22 mouse cellular contexts compared by ENCODE assay signal in genomic region chr10:128882067-128882466, GRCm38 (mm10). TPM values are rescaled to one million over a fixed set of nuclear protein-coding genes. Genes with fewer than 3 reads are reported as not detected.
A peak's percentile ranks its signal among the peaks of the same experiment; 100 is the strongest.
DNase-seq lines count a peak whose midpoint lies in the region; ATAC-seq and TF ChIP-seq lines count a peak whose summit lies in the region.
"Had no signal": no experiment of that assay in that cellular context is flagged by ENCODE, and none has a peak within 500 bp of the region (broad histone marks: within the 10 kb centered on the region; RNA-seq: fewer than 3 reads in every experiment).

No protein-coding gene starts in this region.

- H3K36me3 ChIP-seq in C2C12 (ENCODE audit: control insufficient read depth, insufficient read depth) (peaks cover 22% of the 10 kb centered on the region), MEL (ENCODE audit: control insufficient read depth in 1 of 2, insufficient read depth in 2 of 2, low read length in 2 of 2) (peaks cover 0 to 3% of the 10 kb centered on the region in 2 experiments; a peak in 3 of 4 replicates)

- H3K79me2 ChIP-seq in C2C12 (ENCODE audit: control insufficient read depth, insufficient read depth) = no peaks in the 10 kb centered on the region
- no peaks in the 10 kb centered on the region for H3K79me2 ChIP-seq in MEL (ENCODE audit: control insufficient read depth, insufficient read depth, low read length, poor library complexity)

- no peak overlapping the region for H3K27ac ChIP-seq in MEL (ENCODE audit: control insufficient read depth, low read depth, low read length)
- H3K27ac ChIP-seq: embryonic facial prominence, embryonic 13.5 days; forebrain, embryonic 12.5 days; heart, embryonic 13.5 days; hindbrain, embryonic 15.5 days had no signal

- no peaks in the 10 kb centered on the region for H3K79me3 ChIP-seq in C2C12 (ENCODE audit: low read depth)

- TF ChIP-seq EP300 in MEL (IDR thresholded peaks at IDR 0.05; ENCODE audit: low read depth in 1 of 2, low read length in 2 of 2) = no peak

- TF ChIP-seq POLR2A in MEL (IDR thresholded peaks at IDR 0.05; ENCODE audit: control insufficient read depth in 1 of 2, insufficient read depth in 1 of 2, low read depth in 1 of 2, low read length in 2 of 2, poor library complexity in 1 of 2) = no peak

- no peaks in the 10 kb centered on the region for H3K9me3 ChIP-seq in MEL (replicated peaks; ENCODE audit: insufficient read depth, low read length)
- H3K9me3 ChIP-seq: embryonic facial prominence, embryonic 13.5 days; forebrain, embryonic 12.5 days; G1E; heart, embryonic 13.5 days; hindbrain, embryonic 15.5 days had no signal

- no peak for TF ChIP-seq RAD21 in MEL (IDR thresholded peaks at IDR 0.05; ENCODE audit: low read depth, low read length)

- no peak for ATAC-seq in megakaryocyte-erythroid progenitor cell, adult 5-6 weeks (replicated peaks; ENCODE audit: low FRiP score, low TSS enrichment, poor library complexity, severe bottlenecking)
- ATAC-seq: activated CD4-positive, CD25-positive, alpha-beta regulatory T cell, adult 4 months; CD4-positive, CD25-positive, alpha-beta regulatory T cell, adult 4 months; forebrain, embryonic 16.5 days; Patski had no signal

- DNase-seq in kidney, adult 8-10 months = peak; percentile 56 to 62
- DNase-seq in kidney, postnatal 10 days = no peak
- DNase-seq in MEL (ENCODE audit: low read depth, low spot score) (no peak), MN1 (ENCODE audit: low spot score) (no peak)
- DNase-seq in kidney, postnatal 36 days = peak; percentile 63 to 71
- DNase-seq: adrenal gland, postnatal 14 days; cerebellum, adult 11-12 months; cerebellum, adult 9-10 months; cerebellum, postnatal 25 days; gastrocnemius, postnatal 14 days; heart, postnatal 36 days had no signal

- H3K4me3 ChIP-seq in C2C12 (ENCODE audit: insufficient read depth, poor library complexity, severe bottlenecking) (no peak overlapping the region), MEL (ENCODE audit: control insufficient read depth in 1 of 2, insufficient read depth in 1 of 2, low read depth in 2 of 2, low read length in 2 of 2) (no peak overlapping the region)
- H3K4me3 ChIP-seq: embryonic facial prominence, embryonic 13.5 days; forebrain, embryonic 12.5 days; heart, embryonic 13.5 days; hindbrain, embryonic 15.5 days had no signal

- H3ac ChIP-seq in C2C12 (ENCODE audit: control insufficient read depth, insufficient read length, low read depth) = no peak overlapping the region

- H3K27me3 ChIP-seq in C2C12 (ENCODE audit: control insufficient read depth, insufficient read depth, insufficient read length) (no peaks in the 10 kb centered on the region), MEL (ENCODE audit: control insufficient read depth in 1 of 2, insufficient read depth in 2 of 2, low read length in 2 of 2) (no peaks in the 10 kb centered on the region)
- H3K27me3 ChIP-seq: embryonic facial prominence, embryonic 13.5 days; forebrain, embryonic 12.5 days; heart, embryonic 13.5 days; hindbrain, embryonic 15.5 days; Patski had no signal

- H3K9ac ChIP-seq in MEL (ENCODE audit: control insufficient read depth, low read depth, low read length, poor library complexity, severe bottlenecking) = no peak overlapping the region
- H3K9ac ChIP-seq: embryonic facial prominence, embryonic 13.5 days; forebrain, embryonic 12.5 days; heart, embryonic 13.5 days; hindbrain, embryonic 15.5 days had no signal

- no peak for TF ChIP-seq CTCF in C2C12 (IDR thresholded peaks at IDR 0.05; ENCODE audit: control insufficient read depth, insufficient read depth, insufficient read length)
- no peak for TF ChIP-seq CTCF in MEL (IDR thresholded peaks at IDR 0.05 in 2 of 3, conservative IDR thresholded peaks at IDR 0.05 in 1 of 3; ENCODE audit: control insufficient read depth in 1 of 3, insufficient read depth in 1 of 3, low read depth in 2 of 3, low read length in 3 of 3, poor library complexity in 1 of 3, severe bottlenecking in 1 of 3)

- no peaks in the 10 kb centered on the region for H3K4me1 ChIP-seq in MEL (ENCODE audit: control insufficient read depth in 1 of 2, insufficient read depth in 2 of 2, low read length in 2 of 2)
- H3K4me1 ChIP-seq: forebrain, embryonic 12.5 days; hindbrain, embryonic 15.5 days had no signal

TF ChIP-seq in C2C12, 6 proteins besides CTCF, POLR2A, EP300 and RAD21:
- TF ChIP-seq MYOD1 (IDR thresholded peaks at IDR 0.05; ENCODE audit: control insufficient read depth, insufficient read length, low read depth) = no peak
- no peak for TF ChIP-seq MAX (IDR thresholded peaks at IDR 0.05)
- TF ChIP-seq MYOG (IDR thresholded peaks at IDR 0.05; ENCODE audit: control insufficient read depth, extremely low read depth, insufficient read length) = no peak
- no peak for TF ChIP-seq CEBPB (IDR thresholded peaks at IDR 0.05; ENCODE audit: low read depth)
- peak; percentile 43 for TF ChIP-seq USF1 (IDR thresholded peaks at IDR 0.05; ENCODE audit: low read depth)
- no peak for TF ChIP-seq FOSL1 (IDR thresholded peaks at IDR 0.05; ENCODE audit: insufficient read depth, low read length, poor library complexity, severe bottlenecking)

TF ChIP-seq in MEL, 35 proteins besides CTCF, POLR2A, EP300 and RAD21:
- 0 out of 2 replicates have a peak, but pooled peaks have one; percentile 32 for TF ChIP-seq USF1 (IDR thresholded peaks at IDR 0.05; ENCODE audit: low read depth, low read length)
- no peak for TF ChIP-seq ETS1 (IDR thresholded peaks at IDR 0.05; ENCODE audit: low read depth, low read length)

RNA-seq across cellular contexts. Expression of gene Gdf11, which starts 9.5 kb away (rescaled TPM):
- polyA plus RNA-seq in C2C12 (2012; fragmentation: generic; extraction: Trizol) = 17.0 TPM
- 1.8 and 2.3 TPM in 2 replicates for total RNA-seq in MEL (2012; rRNA removed)
- 1 to 10 TPM in 1 of 2 experiments, not detected in 1; 2.8 TPM for polyA plus RNA-seq in MEL (2012; ENCODE audit: insufficient read depth in 1 of 2, insufficient read length in 2 of 2, low read depth in 1 of 2, low replicate concordance in 2 of 2, missing spikeins in 1 of 2)
- total RNA-seq in megakaryocyte-erythroid progenitor cell, adult 5-6 weeks (2014; fragmentation: Nextera tagmentation) = 0.35 TPM in 1 of 2 replicates, not detected in the other
- 0.69 TPM in 1 of 2 replicates, not detected in the other for total RNA-seq in megakaryocyte-erythroid progenitor cell, adult 5-6 weeks (2017)

RNA-seq across cellular contexts. Expression of gene Cd63, which starts 18.7 kb away (rescaled TPM):
- polyA plus RNA-seq in C2C12 (2012; fragmentation: generic; extraction: Trizol) (2,043 TPM), MEL (2012; ENCODE audit: insufficient read depth in 1 of 2, insufficient read length in 2 of 2, low read depth in 1 of 2, low replicate concordance in 2 of 2, missing spikeins in 1 of 2) (under 1 TPM in 1 of 2 experiments, not detected in 1; 0.64 TPM)
- 0.29 and 0.46 TPM in 2 replicates for total RNA-seq in MEL (2012; rRNA removed)
- total RNA-seq in megakaryocyte-erythroid progenitor cell, adult 5-6 weeks (2014; fragmentation: Nextera tagmentation) = 6.8 and 19.4 TPM in 2 replicates
- total RNA-seq in megakaryocyte-erythroid progenitor cell, adult 5-6 weeks (2017) = 15.5 and 18.0 TPM in 2 replicates

RNA-seq across cellular contexts. Expression of gene Rdh5, which starts 40.6 kb away (rescaled TPM):
- polyA plus RNA-seq in C2C12 (2012; fragmentation: generic; extraction: Trizol) (12.6 TPM), MEL (2012; ENCODE audit: insufficient read depth in 1 of 2, insufficient read length in 2 of 2, low read depth in 1 of 2, low replicate concordance in 2 of 2, missing spikeins in 1 of 2) (1 to 10 TPM in 1 of 2 experiments, not detected in 1; 4.2 TPM)
- 1.2 and 2.9 TPM in 2 replicates for total RNA-seq in MEL (2012; rRNA removed)
- total RNA-seq in megakaryocyte-erythroid progenitor cell, adult 5-6 weeks (2014; fragmentation: Nextera tagmentation) = 12.8 and 19.0 TPM in 2 replicates
- 1.1 and 3.0 TPM in 2 replicates for total RNA-seq in megakaryocyte-erythroid progenitor cell, adult 5-6 weeks (2017)

RNA-seq across cellular contexts. Expression of gene Bloc1s1, which starts 41.8 kb away (rescaled TPM):
- polyA plus RNA-seq in C2C12 (2012; fragmentation: generic; extraction: Trizol) (204 TPM), MEL (2012; ENCODE audit: insufficient read depth in 1 of 2, insufficient read length in 2 of 2, low read depth in 1 of 2, low replicate concordance in 2 of 2, missing spikeins in 1 of 2) (10 to 100 TPM in 1 of 2 experiments, not detected in 1; 45.1 TPM)
- 57.7 and 70.6 TPM in 2 replicates for total RNA-seq in MEL (2012; rRNA removed)
- total RNA-seq in megakaryocyte-erythroid progenitor cell, adult 5-6 weeks (2014; fragmentation: Nextera tagmentation) = 45.7 and 94.6 TPM in 2 replicates
- 73.8 and 82.2 TPM in 2 replicates for total RNA-seq in megakaryocyte-erythroid progenitor cell, adult 5-6 weeks (2017)

RNA-seq across cellular contexts. Expression of gene Itga7, which starts 51.6 kb away (rescaled TPM):
- polyA plus RNA-seq in C2C12 (2012; fragmentation: generic; extraction: Trizol) = 100 TPM
- 0.04 and 0.16 TPM in 2 replicates for total RNA-seq in MEL (2012; rRNA removed)
- under 1 TPM in 1 of 2 experiments, not detected in 1; 0.14 TPM for polyA plus RNA-seq in MEL (2012; ENCODE audit: insufficient read depth in 1 of 2, insufficient read length in 2 of 2, low read depth in 1 of 2, low replicate concordance in 2 of 2, missing spikeins in 1 of 2)
- not detected in 2 replicates for total RNA-seq in megakaryocyte-erythroid progenitor cell, adult 5-6 weeks (2014; fragmentation: Nextera tagmentation)
- 0.04 and 0.19 TPM in 2 replicates for total RNA-seq in megakaryocyte-erythroid progenitor cell, adult 5-6 weeks (2017)

Comparison
In these comparisons a context has a peak if more than half of its experiments do, and no peak if none do; other contexts are left out.
1. DNase-seq: peak in kidney, adult 8-10 months (2 of 2) and kidney, postnatal 36 days (2 of 2); none in kidney, postnatal 10 days (single experiment), MEL (single experiment) and MN1 (single experiment).